Mouse (Mus musculus) G1E (cell line): Measurements from ENCODE around the gene Mospd3.

Experiments
- CTCF ChIP-seq: IDR thresholded peaks from 2 replicates; pipeline ENCODE4 v1.5.1; 2012; ENCODE audit warnings: low read depth, low read length, inconsistent platforms, mixed read lengths
- GATA2 ChIP-seq: IDR thresholded peaks from 2 replicates; pipeline ENCODE4 v1.6.1; 2012; ENCODE audit warnings: low read depth, low read length, inconsistent platforms, borderline replicate concordance
- POLR2AphosphoS5 ChIP-seq: IDR thresholded peaks from 2 replicates; pipeline ENCODE4 v1.6.1; 2012; ENCODE audit warnings: low read depth, low read length, inconsistent platforms; ENCODE audit not compliant: insufficient replicate concordance
- TAL1 ChIP-seq: conservative IDR thresholded peaks from 2 replicates; pipeline ENCODE4 v1.6.1; 2012; ENCODE audit warnings: low read depth, low read length, inconsistent platforms, mixed read lengths

GRCm38 (mm10) chr5:137553000-137553399, 47.9 kb downstream of the Mospd3 start:
- TF ChIP-seq CTCF (no peak), POLR2AphosphoS5 (no peak), TAL1 (no peak), GATA2 (no peak)
